Mouse (Mus musculus): Measurements from ENCODE around the gene Krt83. TPM values are rescaled to one million over a fixed set of nuclear protein-coding genes. Genes with fewer than 3 reads are reported as not detected.
A peak's percentile ranks its signal among the peaks of the same experiment; 100 is the strongest.

The Krt83 gene
- total RNA-seq, 2 experiments from 2014 or later, result not detected

DNA sequence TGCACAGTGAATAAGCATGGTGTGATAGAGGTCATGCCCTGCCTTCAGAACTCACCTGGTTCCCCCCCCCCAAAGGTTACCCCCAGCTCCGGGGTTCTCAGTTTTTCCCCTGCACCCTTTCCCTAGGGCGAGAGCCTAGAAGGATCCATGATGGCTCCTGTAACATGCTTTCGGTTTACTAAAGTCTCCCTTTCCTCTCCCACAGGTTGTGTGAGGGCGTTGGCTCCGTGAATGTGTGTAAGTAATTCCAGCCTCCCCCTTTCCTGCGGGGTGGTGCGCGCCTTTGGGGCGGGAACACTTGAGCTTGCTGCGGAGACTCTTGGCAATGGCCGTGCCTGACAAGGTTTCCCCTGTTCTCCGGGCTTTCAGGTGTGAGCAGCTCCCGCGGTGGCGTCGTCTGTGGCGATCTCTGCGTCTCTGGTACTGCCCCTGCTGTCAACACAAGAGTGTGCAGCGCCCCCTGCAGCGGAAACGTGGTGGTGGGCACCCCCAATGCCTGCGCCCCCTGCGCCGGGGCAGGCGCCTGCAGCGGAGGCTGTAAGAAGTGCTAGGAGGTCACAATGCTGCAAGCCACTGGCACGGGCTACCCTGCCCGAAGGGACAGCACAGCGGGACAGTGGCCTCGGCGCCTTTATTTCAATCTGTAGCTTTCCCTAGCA lies 12.2 kb downstream of the Krt83 start:
- peak; percentile 5 to 46 for DNase-seq

DNA sequence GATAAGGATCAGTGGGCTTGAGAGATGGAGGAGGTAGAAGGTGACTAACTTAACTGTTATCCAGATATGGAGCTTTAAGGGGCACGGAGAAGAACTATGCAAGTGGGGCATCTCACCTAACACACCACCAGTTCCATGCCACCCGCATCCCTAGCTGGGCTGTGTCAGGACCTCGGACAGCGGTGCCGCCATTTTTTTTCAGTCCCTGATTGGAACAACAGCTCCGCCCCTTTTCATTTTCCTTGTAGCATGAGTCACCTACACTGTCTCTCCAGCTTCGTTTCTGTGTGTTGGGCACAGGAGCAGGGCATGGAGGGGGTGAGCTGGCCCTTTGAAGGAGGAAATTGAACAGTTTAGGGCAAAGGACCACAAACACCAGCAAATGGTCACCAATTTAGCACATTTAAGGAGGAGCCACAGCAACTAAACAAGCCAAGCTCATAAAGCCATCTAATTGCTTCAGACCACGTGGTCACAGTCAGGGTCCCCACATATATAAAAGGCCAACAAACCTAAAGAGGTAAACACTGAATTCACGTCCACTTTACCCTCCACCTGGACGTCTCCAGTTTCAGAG lies 18.3 kb downstream of the Krt83 start, which contains the start of gene Krt86:
Krt86 (plus strand) TSS at position 527 of the 577 bp plus-strand sequence.
- DNase-seq, result peak in 1 of 2 experiments; percentile 17

DNA sequence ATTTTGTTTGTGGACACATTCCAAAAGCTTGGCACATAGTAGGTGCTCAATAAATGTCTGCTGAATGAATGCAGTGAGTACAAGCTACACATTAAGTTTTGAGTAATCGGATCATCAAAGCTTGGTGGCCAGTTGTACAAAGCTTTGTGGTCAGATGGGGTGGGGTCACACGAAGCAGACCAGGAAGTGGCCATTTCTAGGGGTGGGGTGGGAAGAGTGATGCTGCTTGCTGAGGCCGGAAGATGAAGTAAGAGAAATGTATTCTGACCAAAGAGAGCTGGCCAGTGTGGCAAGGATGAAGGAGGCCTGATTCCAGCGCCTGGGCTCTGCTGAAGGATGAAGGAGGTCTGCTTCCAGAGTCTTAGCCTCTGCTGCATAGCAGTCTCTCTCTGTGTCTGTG lies 22.2 kb downstream of the Krt83 start:
- no peak for DNase-seq

DNA sequence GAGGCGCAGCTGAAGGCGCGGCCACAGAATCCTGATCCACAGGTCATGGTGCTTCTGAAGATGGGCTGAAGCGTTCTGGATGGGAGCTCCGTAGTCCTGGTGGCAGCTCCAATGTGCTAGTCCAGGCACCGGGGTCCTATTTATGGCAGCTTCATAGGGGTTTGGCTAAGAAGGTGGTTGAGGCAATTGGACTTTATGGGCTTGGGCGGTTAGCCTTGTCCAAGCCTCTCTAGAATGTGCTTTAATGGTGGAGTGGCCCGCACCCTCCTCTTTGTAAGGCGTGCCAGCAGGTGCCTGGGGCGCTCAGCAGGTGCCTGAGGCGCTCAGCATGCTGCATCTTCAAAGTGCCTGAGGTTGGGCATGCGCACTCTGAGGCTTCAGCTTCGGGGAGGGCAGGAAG lies 27.7 kb downstream of the Krt83 start, which contains the start of gene Krt81:
Krt81 (minus strand) TSS at position 101 of the 400 bp plus-strand sequence.
- no peak for DNase-seq

DNA sequence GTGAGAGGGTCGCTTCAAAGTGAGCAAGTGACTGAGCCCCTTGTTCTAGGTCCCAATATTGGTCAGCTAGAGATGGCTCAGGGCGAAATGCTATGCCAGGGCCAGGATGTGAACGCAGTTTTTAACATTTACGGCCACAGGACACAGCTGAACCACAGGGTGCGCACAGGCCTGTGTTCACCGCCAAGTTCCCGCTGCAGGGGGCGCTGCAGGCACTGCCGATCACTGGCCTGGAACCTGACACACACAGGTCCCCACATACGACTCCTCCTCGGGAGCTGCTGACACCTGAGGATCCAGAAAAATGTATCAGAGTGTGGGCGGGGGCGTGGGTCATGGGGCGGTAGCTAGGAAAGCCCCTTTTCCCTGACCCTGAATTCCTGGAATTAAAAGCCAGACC lies 32.0 kb downstream of the Krt83 start:
- no peak for DNase-seq

DNA sequence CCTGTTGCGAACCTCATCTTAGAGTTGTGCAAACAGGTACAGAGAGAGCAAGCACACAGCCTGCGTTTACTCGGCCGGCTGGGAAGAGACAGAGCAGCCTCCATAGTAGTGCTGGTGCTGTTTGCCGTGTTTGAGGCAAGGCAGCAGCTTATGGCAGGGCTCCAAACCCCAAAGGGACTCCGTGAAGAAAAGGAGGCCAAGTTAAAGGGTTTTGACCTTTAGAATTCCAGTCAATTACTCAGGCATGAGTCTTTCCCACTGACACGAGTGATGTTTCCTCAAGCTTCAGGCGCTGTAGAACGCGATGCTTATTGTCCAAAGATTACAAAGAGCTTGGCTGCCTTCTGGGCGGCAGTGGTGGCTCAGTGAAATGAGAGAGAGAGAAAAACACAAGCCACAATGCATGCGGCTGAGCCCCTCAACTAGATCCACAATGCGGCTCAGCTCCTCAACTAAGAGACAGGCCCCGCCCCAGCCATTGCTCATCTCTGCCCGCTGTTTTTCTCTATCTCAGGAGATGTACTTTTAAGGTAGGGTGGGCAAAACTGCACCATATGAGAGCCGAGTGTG lies 32.9 kb downstream of the Krt83 start:
- peak; percentile 12 to 13 for DNase-seq

DNA sequence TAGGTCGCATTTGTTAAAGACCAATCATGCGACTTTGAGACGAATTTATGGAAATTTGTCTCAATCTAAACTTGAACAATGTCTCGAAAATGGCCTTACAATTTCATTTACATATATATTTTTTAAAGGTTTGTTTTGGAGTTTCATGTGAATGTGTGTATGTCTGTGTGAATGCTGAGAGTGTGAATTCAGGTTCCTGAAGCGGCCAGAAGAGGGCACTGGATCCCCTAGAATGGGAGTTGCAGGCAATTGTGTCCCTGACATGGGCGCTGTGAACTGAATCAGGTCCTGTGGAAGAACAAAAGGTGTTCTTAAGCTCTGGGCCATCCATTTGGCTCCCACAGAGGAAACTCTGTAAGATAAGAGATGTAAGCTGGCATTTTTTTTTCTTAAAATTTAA lies 35.4 kb downstream of the Krt83 start:
- DNase-seq, result no peak

DNA sequence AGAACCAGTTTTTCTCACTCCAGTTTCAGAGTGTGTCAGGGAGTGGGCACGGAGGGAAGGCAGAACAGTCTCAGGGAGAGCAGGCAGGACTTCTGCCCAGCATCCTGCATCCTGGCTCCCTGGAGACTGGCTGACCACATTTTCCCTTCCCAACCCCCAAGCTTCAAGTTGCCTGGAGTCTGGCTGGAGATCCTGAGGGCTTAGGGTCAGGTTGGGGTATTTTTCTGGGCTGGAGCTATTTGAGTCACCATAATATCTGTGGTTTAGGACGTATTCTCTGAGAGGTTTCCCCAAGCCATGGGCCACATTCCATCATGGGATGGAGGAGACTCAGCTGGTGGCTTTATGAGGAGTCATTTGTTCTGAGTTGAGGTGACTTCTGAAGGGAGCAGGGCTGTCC lies 36.0 kb downstream of the Krt83 start:
- DNase-seq, result no peak

DNA sequence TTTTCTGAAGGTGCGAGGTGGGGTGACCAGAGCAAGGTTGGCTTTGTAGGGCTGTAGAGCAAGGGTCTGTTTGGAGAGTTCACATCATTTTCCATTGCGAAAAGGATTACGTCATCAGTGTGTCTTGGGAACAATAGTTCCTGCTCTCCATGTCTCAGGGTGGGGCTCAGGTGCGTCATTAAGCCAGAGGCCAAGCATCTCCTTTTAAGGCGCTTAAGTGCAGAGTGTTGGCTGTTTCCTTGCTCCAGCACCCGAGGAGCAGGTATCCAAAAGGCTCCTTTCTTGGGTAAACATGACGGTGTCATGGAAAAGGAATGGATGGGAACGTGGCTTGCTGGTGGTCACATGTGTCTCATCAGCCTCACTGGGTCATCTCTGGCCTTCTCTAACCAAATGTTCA lies 36.5 kb downstream of the Krt83 start:
- no peak for DNase-seq

DNA sequence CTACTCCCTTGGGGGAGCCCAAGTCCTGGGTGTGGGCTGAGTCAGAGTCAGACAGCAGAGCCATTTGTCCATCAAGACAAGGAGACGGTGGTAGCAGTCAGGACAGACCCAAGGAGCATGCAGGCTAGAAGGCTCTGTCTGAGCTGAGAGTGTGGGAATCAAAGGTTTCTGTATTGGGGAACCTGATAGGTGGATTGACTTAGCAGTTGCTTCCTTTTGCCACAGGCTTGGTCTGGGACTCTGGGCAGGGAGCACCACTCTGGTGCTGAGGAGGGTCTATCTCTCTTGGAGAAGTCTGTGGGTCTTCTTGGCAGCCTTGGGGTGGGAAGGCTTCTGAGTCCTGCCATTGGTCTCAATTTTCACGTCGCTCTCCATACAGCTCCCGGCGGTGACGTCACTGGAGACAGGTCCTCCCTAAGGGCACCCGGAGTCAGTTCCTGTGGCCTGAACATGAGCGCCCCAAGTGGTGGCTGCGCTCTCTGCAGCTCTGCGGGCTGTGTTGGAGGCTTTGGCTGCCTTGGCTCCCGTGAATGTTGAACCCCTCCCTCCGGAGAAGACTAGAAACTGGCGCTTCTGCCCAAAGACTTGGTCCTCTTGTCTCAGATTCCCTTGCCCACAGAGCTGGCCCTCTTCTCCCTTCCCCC lies 38.1 kb downstream of the Krt83 start:
- peak; percentile 77 to 86 for DNase-seq

DNA sequence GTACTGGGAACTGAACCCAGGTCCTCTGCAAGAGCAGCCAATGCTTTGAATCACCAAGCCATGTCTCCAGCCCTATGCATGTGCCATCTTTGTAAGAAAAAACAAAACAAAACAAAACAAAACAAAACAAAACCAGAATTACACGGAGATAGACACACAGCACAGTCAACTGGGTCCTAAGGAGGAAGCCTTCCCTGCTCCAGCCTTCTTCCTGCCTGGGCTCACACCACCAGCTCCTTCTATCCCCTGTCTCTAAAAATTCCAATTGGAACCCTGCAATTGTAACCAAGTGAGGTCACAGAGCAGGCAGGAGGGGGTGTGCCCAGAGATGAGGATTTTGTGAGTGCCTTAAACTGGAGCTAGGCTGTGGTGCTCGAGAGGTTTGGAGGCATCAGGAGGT lies 43.9 kb downstream of the Krt83 start, which contains the start of gene Krt88:
Krt88 (plus strand) TSS at position 301 of the 400 bp plus-strand sequence.
- DNase-seq, result no peak

DNA sequence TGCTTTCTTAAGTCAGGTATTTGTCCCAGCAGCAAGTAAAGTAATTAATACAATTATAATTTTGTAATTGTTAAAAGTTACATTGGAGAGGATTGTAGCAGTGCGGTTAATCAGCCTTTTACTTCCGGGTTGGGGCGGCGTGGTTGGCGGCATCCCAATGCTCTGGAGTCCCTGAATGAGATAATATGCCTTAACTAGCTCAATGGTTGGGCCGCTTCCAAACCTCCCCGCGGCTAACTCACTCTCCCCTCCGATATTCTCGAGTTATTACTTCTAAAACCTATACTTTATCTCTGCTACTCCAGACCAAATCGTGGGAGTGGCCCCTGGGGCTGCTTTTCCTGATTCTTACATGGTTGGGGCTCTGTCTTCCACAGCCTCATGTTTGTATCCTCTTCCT lies 44.7 kb downstream of the Krt83 start:
- peak; percentile 36 to 58 for DNase-seq

DNA sequence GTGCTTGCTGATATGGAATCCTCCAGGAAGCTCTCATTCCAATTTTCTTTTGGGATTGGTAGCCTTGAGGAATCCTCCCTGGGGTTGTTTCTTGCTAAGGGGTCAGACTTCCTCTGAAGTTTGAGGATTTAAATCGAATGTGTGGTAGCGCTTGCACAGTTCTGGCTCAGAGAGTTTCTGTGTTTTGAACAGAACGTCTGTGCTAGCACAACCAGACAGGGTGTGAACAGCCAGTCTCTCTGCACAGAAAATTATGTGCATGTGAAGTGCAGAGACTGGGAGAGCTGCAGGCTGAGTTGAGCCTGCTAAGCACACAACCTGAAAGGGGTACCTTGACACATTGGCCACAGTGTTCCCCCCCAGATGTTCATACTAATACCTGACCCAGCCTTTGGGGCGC lies 50.5 kb downstream of the Krt83 start:
- no peak for DNase-seq

DNA sequence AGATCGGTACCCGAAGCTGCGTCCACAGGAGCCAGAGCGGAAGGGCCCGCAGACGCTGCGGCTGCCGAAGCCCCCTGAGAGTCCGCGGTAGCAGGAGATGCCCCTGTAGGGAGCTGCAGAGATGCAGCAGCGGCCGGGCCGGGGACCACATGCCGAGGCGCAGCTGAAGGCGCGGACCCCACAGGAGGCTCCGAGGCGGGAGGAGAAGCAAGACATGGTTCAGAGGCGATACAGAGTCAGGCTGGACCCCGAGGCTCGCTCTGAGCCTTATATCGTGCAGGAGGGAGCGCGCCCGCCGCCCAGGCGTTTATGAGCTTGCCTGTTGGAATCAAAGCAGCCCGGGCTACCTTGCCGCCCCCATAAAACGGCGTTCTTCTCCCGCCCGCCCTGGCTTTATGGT lies 52.8 kb downstream of the Krt83 start, which contains the start of gene Krt87:
Krt87 (minus strand) TSS at position 250 of the 400 bp plus-strand sequence.
- DNase-seq, result no peak

DNA sequence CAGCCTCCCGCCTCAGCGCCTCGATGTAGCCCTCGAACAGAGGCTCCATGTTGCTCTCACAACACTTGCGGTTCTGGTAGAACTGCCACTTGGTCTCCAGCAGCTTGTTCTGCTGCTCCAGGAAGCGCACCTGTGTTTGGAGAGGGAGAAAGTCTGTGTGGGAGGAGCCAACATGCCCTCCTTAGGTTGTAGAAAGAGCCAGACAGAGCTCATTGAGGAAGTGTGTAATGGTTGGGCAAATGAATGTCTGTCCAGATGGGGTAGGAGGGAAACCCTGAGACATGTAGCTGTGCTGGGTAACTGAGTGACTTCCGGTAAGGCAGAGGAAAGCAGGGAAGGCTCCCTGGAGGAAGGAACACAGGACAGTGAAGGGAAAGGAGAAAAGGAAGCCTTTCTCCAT lies 54.7 kb downstream of the Krt83 start:
- no peak for DNase-seq

Other genes starting within 250 kb of the Krt83 start
- 10 to 100 TPM in 1 of 2 experiments, 1 to 10 TPM in 1; 7.7 to 10.5 TPM for gene Nr4a1, start 237.2 kb downstream of the Krt83 start, total RNA-seq (2021)
- gene Atg101, start 207.2 kb downstream of the Krt83 start, total RNA-seq (2021), result 10 to 100 TPM; 20.0 to 21.3 TPM
- 1 to 10 TPM in 1 of 2 experiments, under 1 TPM in 1; 0.69 to 1.1 TPM for gene 6030408B16Rik, start 198.3 kb downstream of the Krt83 start, total RNA-seq (2021)
- gene Krt80, start 121.3 kb downstream of the Krt83 start, total RNA-seq (2021), result 1 to 10 TPM; 2.0 to 3.2 TPM
- gene Krt7, start 80.5 kb downstream of the Krt83 start, total RNA-seq (2021), result 1 to 10 TPM; 1.9 to 4.1 TPM
- not detected for gene Krt87, start 52.7 kb downstream of the Krt83 start, total RNA-seq (2021)
- gene Krt88, start 43.8 kb downstream of the Krt83 start, total RNA-seq (2021), result not detected
- gene Krt81, start 27.8 kb downstream of the Krt83 start, total RNA-seq (2021), result not detected
- not detected for gene Krt86, start 18.0 kb downstream of the Krt83 start, total RNA-seq (2021)
- not detected for gene Gm49425, start 25.7 kb upstream of the Krt83 start, total RNA-seq (2021)
- gene Krt84, start 41.3 kb upstream of the Krt83 start, total RNA-seq (2021), result not detected
- not detected for gene Krt82, start 59.2 kb upstream of the Krt83 start, total RNA-seq (2021)
- not detected for gene Krt90, start 71.4 kb upstream of the Krt83 start, total RNA-seq (2021)
- gene Krt75, start 82.4 kb upstream of the Krt83 start, total RNA-seq (2021), result not detected
- not detected for gene Gm5414, start 136.7 kb upstream of the Krt83 start, total RNA-seq (2021)
- gene Gm5478, start 155.9 kb upstream of the Krt83 start, total RNA-seq (2021), result not detected
- not detected for gene Krt6b, start 188.8 kb upstream of the Krt83 start, total RNA-seq (2021)
- not detected for gene Krt6a, start 202.8 kb upstream of the Krt83 start, total RNA-seq (2021)
- gene Krt5, start 221.4 kb upstream of the Krt83 start, total RNA-seq (2021), result 1 to 10 TPM in 1 of 2 experiments, not detected in 1; 1.5 TPM